Mouse (Mus musculus) CD4-positive helper T cell, adult 2 months (primary cell): ENCODE measurements around the gene Micu1.

Experiments used
- DNase-seq: peaks from one replicate; pipeline ENCODE4 v3.0.0-alpha.2; 2012; ENCODE audit warnings: low read depth, missing footprints, low spot score

The Micu1 gene

GRCm38 (mm10) chr10:59901986-59902605 lies 199.8 kb downstream of the Micu1 start:
- DNase-seq, result peak; percentile 31

GRCm38 (mm10) chr10:59902606-59902990 lies 200.3 kb downstream of the Micu1 start:
- no peak for DNase-seq

GRCm38 (mm10) chr10:59903170-59903569 lies 200.9 kb downstream of the Micu1 start:
- DNase-seq, result no peak

GRCm38 (mm10) chr10:59907080-59907609 lies 204.9 kb downstream of the Micu1 start:
- DNase-seq, result peak; percentile 84

GRCm38 (mm10) chr10:59907695-59908299 lies 205.5 kb downstream of the Micu1 start:
- peak; percentile 81 for DNase-seq

- DNase-seq, result peak; percentile 31
These were observed 206.6 kb downstream of the Micu1 start for GRCm38 (mm10) chr10:59908776-59909315.

GRCm38 (mm10) chr10:59909357-59909847 lies 207.1 kb downstream of the Micu1 start:
- DNase-seq, result peak; percentile 37

GRCm38 (mm10) chr10:59911091-59911490 lies 208.8 kb downstream of the Micu1 start:
- peak; percentile 86 for DNase-seq

GRCm38 (mm10) chr10:59911561-59912198 lies 209.4 kb downstream of the Micu1 start:
- DNase-seq, result peak; percentile 42
